Mouse (Mus musculus) CH12.LX (cell line): ENCODE data around the gene Cmtm6. TPM values are rescaled to one million over a fixed set of nuclear protein-coding genes. Genes with fewer than 3 reads are reported as not detected.

Source experiments
- DNase-seq: peaks from one replicate; pipeline ENCODE4 v3.0.0-alpha.2; 2013; ENCODE audit errors: extremely low read depth
- H3K27ac ChIP-seq: 2 replicates; pipeline ENCODE4 v1.5.1; 2012; ENCODE audit warnings: low read depth, mild to moderate bottlenecking, control low read depth, moderate library complexity; ENCODE audit not compliant: insufficient read depth
- H3K27me3 ChIP-seq: replicated peaks from 2 replicates; pipeline ENCODE3; 2012; ENCODE audit warnings: inconsistent platforms
- H3K36me3 ChIP-seq, 2 experiments: replicated peaks in 1 of 2; 2 replicates each; pipeline versions ENCODE3 to v1.6.1; 2012; ENCODE audit warnings: inconsistent platforms in 1 of 2, low read length in 1 of 2, mild to moderate bottlenecking in 1 of 2, mixed read lengths in 1 of 2, moderate library complexity in 1 of 2; ENCODE audit not compliant: control insufficient read depth in 1 of 2, insufficient read depth in 1 of 2
- H3K4me1 ChIP-seq, 2 experiments: 2 replicates each; pipeline ENCODE4 v1.6.1; 2012; ENCODE audit warnings: inconsistent platforms in 1 of 2, moderate library complexity in 1 of 2; ENCODE audit not compliant: insufficient read depth in 2 of 2, control insufficient read depth in 1 of 2
- H3K4me2 ChIP-seq: 2 replicates; pipeline ENCODE4 v1.6.1; 2012; ENCODE audit warnings: low read depth, mild to moderate bottlenecking, control low read depth; ENCODE audit not compliant: poor library complexity, insufficient read depth, severe bottlenecking
- H3K4me3 ChIP-seq, 3 experiments: fragments of 150-350 bp in 1 of 3; sonication (generic) in 1 of 3; replicated peaks in 1 of 3; 2 replicates each; pipeline versions ENCODE3 to v1.5.1; 2011 to 2012; ENCODE audit warnings: low read depth in 2 of 3, low read length in 2 of 3, mild to moderate bottlenecking in 2 of 3, moderate library complexity in 2 of 3, control low read depth in 1 of 3, improper control_type of control experiment in 1 of 3, inconsistent platforms in 1 of 3, mixed read lengths in 1 of 3; ENCODE audit not compliant: poor library complexity in 1 of 3
- H3K79me2 ChIP-seq: replicated peaks from 2 replicates; pipeline ENCODE4 v1.6.1; 2012; ENCODE audit warnings: mild to moderate bottlenecking, moderate library complexity; ENCODE audit not compliant: control insufficient read depth, poor library complexity, insufficient read depth, severe bottlenecking; ENCODE audit errors: extremely low read depth
- H3K9ac ChIP-seq: 2 replicates; pipeline ENCODE4 v1.6.1; 2012; ENCODE audit warnings: low read depth, mild to moderate bottlenecking, control low read depth, moderate library complexity; ENCODE audit not compliant: insufficient read depth
- H3K9me3 ChIP-seq: replicated peaks from 2 replicates; pipeline ENCODE3; 2012; ENCODE audit warnings: low read length, inconsistent platforms, mixed read lengths
- BHLHE40 ChIP-seq: IDR thresholded peaks from 2 replicates; pipeline ENCODE4 v1.6.1; 2011; ENCODE audit warnings: mild to moderate bottlenecking, low read depth, low read length, improper control_type of control experiment
- CHD1 ChIP-seq: IDR thresholded peaks from 2 replicates; pipeline ENCODE4 v1.6.1; 2012; ENCODE audit warnings: low read depth, low read length, improper control_type of control experiment, inconsistent platforms
- CHD2 ChIP-seq: IDR thresholded peaks from 2 replicates; pipeline ENCODE4 v1.6.1; 2011; ENCODE audit warnings: low read length, improper control_type of control experiment
- CTCF ChIP-seq, 2 experiments: IDR thresholded peaks in 1 of 2; conservative IDR thresholded peaks in 1 of 2; 2 replicates each; pipeline ENCODE4 v1.5.1; 2011 to 2012; ENCODE audit warnings: low read depth in 2 of 2, low read length in 2 of 2, improper control_type of control experiment in 1 of 2, inconsistent platforms in 1 of 2, mild to moderate bottlenecking in 1 of 2, moderate library complexity in 1 of 2
- E2F4 ChIP-seq: IDR thresholded peaks from 2 replicates; pipeline ENCODE4 v1.6.1; 2011; ENCODE audit warnings: low read depth, low read length, improper control_type of control experiment; ENCODE audit not compliant: insufficient replicate concordance
- ELF1 ChIP-seq: IDR thresholded peaks from 2 replicates; pipeline ENCODE4 v1.6.1; 2014; ENCODE audit warnings: low read depth, mild to moderate bottlenecking, inconsistent platforms, low read length, improper control_type of control experiment
- EP300 ChIP-seq: IDR thresholded peaks from 2 replicates; pipeline ENCODE4 v1.6.1; 2011; ENCODE audit warnings: low read length, improper control_type of control experiment
- ETS1 ChIP-seq: conservative IDR thresholded peaks from 2 replicates; pipeline ENCODE4 v1.6.1; 2012; ENCODE audit warnings: low read depth, mild to moderate bottlenecking, inconsistent platforms, low read length, improper control_type of control experiment, moderate library complexity
- GABPA ChIP-seq: IDR thresholded peaks from 2 replicates; pipeline ENCODE4 v1.6.1; 2012; ENCODE audit warnings: low read depth, low read length, improper control_type of control experiment, inconsistent platforms; ENCODE audit not compliant: insufficient replicate concordance
- IRF4 ChIP-seq: IDR thresholded peaks from 2 replicates; pipeline ENCODE4 v1.6.1; 2014; ENCODE audit warnings: low read depth, mild to moderate bottlenecking, inconsistent platforms, low read length, improper control_type of control experiment
- JUN ChIP-seq: IDR thresholded peaks from 2 replicates; pipeline ENCODE4 v1.6.1; 2011; ENCODE audit warnings: low read depth, mild to moderate bottlenecking, low read length, improper control_type of control experiment, moderate library complexity; ENCODE audit not compliant: insufficient read depth
- JUND ChIP-seq: conservative IDR thresholded peaks from 2 replicates; pipeline ENCODE4 v1.6.1; 2011; ENCODE audit warnings: low read depth, low read length, improper control_type of control experiment
- KAT2A ChIP-seq: IDR thresholded peaks from 2 replicates; pipeline ENCODE4 v1.6.1; 2012; ENCODE audit warnings: low read length, improper control_type of control experiment, inconsistent platforms; ENCODE audit not compliant: insufficient replicate concordance
- MAX ChIP-seq: IDR thresholded peaks from 2 replicates; pipeline ENCODE4 v1.6.1; 2011; ENCODE audit warnings: low read length, improper control_type of control experiment
- MEF2A ChIP-seq: IDR thresholded peaks from 2 replicates; pipeline ENCODE4 v1.6.1; 2014; ENCODE audit warnings: low read depth, mild to moderate bottlenecking, inconsistent platforms, low read length, improper control_type of control experiment, borderline replicate concordance
- MXI1 ChIP-seq: IDR thresholded peaks from 2 replicates; pipeline ENCODE4 v1.6.1; 2011; ENCODE audit warnings: mild to moderate bottlenecking, low read depth, low read length, improper control_type of control experiment
- MYC ChIP-seq: IDR thresholded peaks from 2 replicates; pipeline ENCODE4 v1.6.1; 2011; ENCODE audit warnings: low read depth, mild to moderate bottlenecking, improper control_type of control experiment, low read length
- NRF1 ChIP-seq: IDR thresholded peaks from 2 replicates; pipeline ENCODE4 v1.6.1; 2014; ENCODE audit warnings: low read depth, mild to moderate bottlenecking, inconsistent platforms, low read length, improper control_type of control experiment, moderate library complexity
- PAX5 ChIP-seq: IDR thresholded peaks from 2 replicates; pipeline ENCODE4 v1.6.1; 2012; ENCODE audit warnings: low read length, inconsistent platforms, mixed read lengths
- POLR2A ChIP-seq: IDR thresholded peaks from 2 replicates; pipeline ENCODE4 v1.6.1; 2011; ENCODE audit warnings: low read depth, mild to moderate bottlenecking, improper control_type of control experiment, low read length
- POLR2AphosphoS2 ChIP-seq: IDR thresholded peaks from 2 replicates; pipeline ENCODE4 v1.6.1; 2011; ENCODE audit warnings: low read depth, low read length, improper control_type of control experiment
- SIN3A ChIP-seq: IDR thresholded peaks from 2 replicates; pipeline ENCODE4 v1.6.1; 2012; ENCODE audit warnings: low read length, improper control_type of control experiment, inconsistent platforms
- SMC3 ChIP-seq: IDR thresholded peaks from 2 replicates; pipeline ENCODE4 v1.6.1; 2011; ENCODE audit warnings: low read depth, low read length, improper control_type of control experiment
- TBP ChIP-seq: conservative IDR thresholded peaks from 2 replicates; pipeline ENCODE4 v1.6.1; 2011; ENCODE audit warnings: low read depth, low read length, improper control_type of control experiment
- TCF12 ChIP-seq: IDR thresholded peaks from 2 replicates; pipeline ENCODE4 v1.6.1; 2014; ENCODE audit warnings: low read depth, mild to moderate bottlenecking, inconsistent platforms, low read length, improper control_type of control experiment
- UBTF ChIP-seq: IDR thresholded peaks from 2 replicates; pipeline ENCODE4 v1.6.1; 2012; ENCODE audit warnings: low read depth, mild to moderate bottlenecking, inconsistent platforms, low read length, improper control_type of control experiment, moderate library complexity
- USF1 ChIP-seq: IDR thresholded peaks from 2 replicates; pipeline ENCODE4 v1.6.1; 2014; ENCODE audit warnings: low read depth, mild to moderate bottlenecking, inconsistent platforms, low read length, improper control_type of control experiment
- USF2 ChIP-seq: conservative IDR thresholded peaks from 2 replicates; pipeline ENCODE4 v1.6.1; 2011; ENCODE audit warnings: low read depth, low read length, improper control_type of control experiment
- ZKSCAN1 ChIP-seq: IDR thresholded peaks from 2 replicates; pipeline ENCODE4 v1.6.1; 2012; ENCODE audit warnings: low read depth, inconsistent platforms, low read length, improper control_type of control experiment, borderline replicate concordance
- ZMIZ1 ChIP-seq: IDR thresholded peaks from 2 replicates; pipeline ENCODE4 v1.6.1; 2012; ENCODE audit warnings: low read depth, mild to moderate bottlenecking, inconsistent platforms, low read length, improper control_type of control experiment
- dilution Hi-C: fragments of 300-500 bp; cut with MboI; formaldehyde crosslinking; loops from 2 replicates; pipeline ENCODE4 v1.14.3; 2020; ENCODE audit warnings: low sequenced_read_pairs; ENCODE audit not compliant: extremely low pct_unique_long_range_greater_than_20kb, extremely low pct_ligation_motif_present
- in situ Hi-C: fragments of 300-500 bp; cut with MboI; formaldehyde crosslinking; loops from 3 replicates; pipeline ENCODE4 v1.14.3; 2019; ENCODE audit warnings: low sequenced_read_pairs, low pct_ligation_motif_present, low pct_unique_long_range_greater_than_20kb, mixed read lengths
- polyA plus RNA-seq: library from polyadenylated mRNA; unstranded; fragments of >175 nt; gene quantifications from 2 replicates; pipeline ENCODE4 v1.2.1, GENCODE M21; 2012; ENCODE audit warnings: low read depth; ENCODE audit not compliant: insufficient read length
- total RNA-seq, 2 experiments: library from RNA; depleted of rRNA; stranded (reverse); fragments of 300-350 nt in 1 of 2; fragments of >200 nt in 1 of 2; gene quantifications; 2 replicates each; pipeline ENCODE4 v1.2.3; 2012 to 2014

The Cmtm6 gene
- total and polyA plus RNA-seq, 3 experiments: 30.1 to 39.5 (median 38.0) TPM

DNA sequence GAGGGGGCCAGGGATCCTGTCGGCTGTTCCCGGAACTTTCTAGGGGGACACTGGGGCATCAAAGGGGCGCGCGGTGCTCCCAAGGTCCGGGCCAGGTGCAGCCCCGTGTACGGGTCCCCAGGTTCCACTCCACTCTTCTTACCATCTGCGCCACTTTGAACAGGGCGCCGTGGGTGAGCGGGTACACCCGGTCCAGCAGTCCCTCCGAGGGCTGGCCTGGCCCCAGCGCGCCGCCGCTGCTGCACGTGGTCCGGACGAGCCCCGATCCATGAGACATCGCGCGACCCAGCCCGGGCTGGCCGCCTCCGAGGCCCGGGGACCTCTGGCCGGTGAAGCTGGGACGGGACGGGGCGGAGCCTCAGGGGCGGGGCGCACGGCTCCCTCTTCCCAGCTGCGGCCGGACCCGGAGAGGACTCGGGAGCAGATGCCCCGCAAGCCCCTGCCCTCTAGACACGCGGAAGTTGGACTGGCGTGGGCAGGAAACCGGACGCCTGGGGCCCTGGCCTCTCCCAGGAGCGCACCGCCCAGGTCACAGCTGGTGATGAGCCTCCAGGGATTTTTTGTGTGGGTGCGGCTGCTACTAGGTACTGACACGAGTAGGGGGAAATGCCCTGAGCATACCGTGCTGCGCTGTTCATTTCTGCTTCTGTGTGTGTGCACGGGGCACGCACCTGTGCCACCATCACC, 50.8 kb downstream of the Cmtm6 start, which contains the start of gene Cmtm7:
Gene Cmtm7, minus strand, starts transcription at position 331 of the 687 bp plus-strand sequence.
- H3K27me3 ChIP-seq: peaks cover 3% of the 10 kb centered on the region
- peaks cover under 1% of the 10 kb centered on the region for H3K9me3 ChIP-seq
- peak within 1 kb of the TSS; percentile 45 for H3K27ac ChIP-seq
- dilution Hi-C loops: no loop called here
- peak; percentile 66 for DNase-seq
- peaks cover 11 to 46% of the 10 kb centered on the region in 2 experiments for H3K4me1 ChIP-seq
- H3K4me2 ChIP-seq: peak within 1 kb of the TSS; percentile 86
- H3K79me2 ChIP-seq: peaks cover 16% of the 10 kb centered on the region
- peak within 1 kb of the TSS; percentile 75 for H3K9ac ChIP-seq
- in situ Hi-C loops: no loop called here
- H3K4me3 ChIP-seq: peak within 1 kb of the TSS; percentile 44 to 77 (median 76)
- peak; percentile 57; the same call in 1 of the 2 replicates for TF ChIP-seq UBTF
- TF ChIP-seq TCF12: peak; percentile 76
- TF ChIP-seq MAX: peak; percentile 40; the same call in 1 of the 2 replicates
- TF ChIP-seq ZMIZ1: no peak; the same call in 1 of the 2 replicates
- TF ChIP-seq SIN3A: peak; percentile 77
- no peak for TF ChIP-seq CHD2
- TF ChIP-seq JUND: no peak
- TF ChIP-seq TBP: no peak
- TF ChIP-seq POLR2AphosphoS2: no peak
- no peak for TF ChIP-seq CHD1
- TF ChIP-seq MEF2A: peak; percentile 38; the same call in 1 of the 2 replicates
- TF ChIP-seq USF2: no peak
- peak; percentile 17; the same call in 1 of the 2 replicates for TF ChIP-seq NRF1
- TF ChIP-seq POLR2A: peak; percentile 75
- peak; percentile 38 for TF ChIP-seq IRF4
- no peak for TF ChIP-seq E2F4
- no peak for TF ChIP-seq PAX5
- peak; percentile 26; the same call in 1 of the 2 replicates for TF ChIP-seq MYC
- peak; percentile 82 for TF ChIP-seq ETS1
- TF ChIP-seq BHLHE40: peak; percentile 85
- TF ChIP-seq ZKSCAN1: no peak
- peak; percentile 75 for TF ChIP-seq ELF1
- no peak for TF ChIP-seq GABPA
- no peak for TF ChIP-seq JUN
- TF ChIP-seq CTCF (conservative IDR thresholded peaks at IDR 0.05 in 1 of 2, IDR thresholded peaks at IDR 0.05 in 1 of 2; ENCODE audit: low read depth in 2 of 2, low read length in 2 of 2): no peak
- TF ChIP-seq USF1: peak; percentile 36; the same call in 1 of the 2 replicates
- no peak for TF ChIP-seq KAT2A
- TF ChIP-seq EP300: 0 out of 2 replicates have a peak, but pooled peaks have one; percentile 12
- peak; percentile 65; the same call in 1 of the 2 replicates for TF ChIP-seq MXI1
- TF ChIP-seq SMC3: no peak
- H3K36me3 ChIP-seq: peaks cover 0 to 10% of the 10 kb centered on the region in 2 experiments
